Comparison of ENCODE assay signal across 8 mouse cellular contexts in the genomic region with DNA sequence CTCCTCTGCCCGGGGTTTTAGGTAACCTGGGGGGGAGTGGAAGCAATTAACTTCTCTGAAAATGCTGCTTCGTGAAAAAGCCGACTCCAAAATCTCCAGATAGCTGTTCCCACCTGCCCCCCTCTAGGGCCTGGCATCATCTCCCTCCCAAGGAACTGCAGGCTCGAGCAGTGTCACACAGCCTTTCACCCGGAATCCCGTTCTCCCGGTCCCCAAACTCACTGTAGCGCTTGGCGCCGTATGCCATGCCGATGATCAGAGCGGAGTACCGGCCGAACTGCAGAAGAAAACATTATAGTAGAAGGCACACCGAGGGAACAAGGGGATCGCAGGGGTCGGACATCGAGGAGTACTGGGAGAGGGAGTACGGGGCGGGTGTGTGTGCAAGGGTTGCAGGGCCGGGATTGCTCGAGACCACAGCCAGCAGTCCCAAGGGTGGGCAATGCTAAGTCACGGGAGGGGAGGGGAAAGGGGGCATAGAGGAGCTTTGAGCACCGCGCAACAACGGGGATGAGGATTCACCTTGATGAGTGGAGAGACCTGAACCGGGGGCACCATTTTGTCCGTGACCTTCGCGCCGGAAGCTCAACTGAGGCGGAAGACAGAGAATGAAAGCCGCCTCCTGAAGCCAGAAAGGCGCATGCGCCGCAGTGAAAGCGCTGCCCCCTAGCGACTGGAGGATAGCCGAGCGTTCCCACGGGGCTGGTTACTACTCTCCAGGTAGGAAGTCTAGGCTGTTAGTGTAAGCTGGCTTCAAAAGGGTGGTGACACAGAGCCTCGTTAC. TPM values are rescaled to one million over a fixed set of nuclear protein-coding genes. Genes with fewer than 3 reads are reported as not detected.
DNase-seq lines count a peak whose midpoint lies in the region; ATAC-seq and TF ChIP-seq lines count a peak whose summit lies in the region.

TSS of gene Atp5k (minus strand) at position 645 of the 784 bp plus-strand sequence.

- peak; percentile 99 for TF ChIP-seq CTCF in heart, adult 2 months (IDR thresholded peaks at IDR 0.05)

- H3K4me1 ChIP-seq in embryonic facial prominence, embryonic 13.5 days = peaks cover 11% of the 10 kb centered on the region
- peaks cover 4% of the 10 kb centered on the region for H3K4me1 ChIP-seq in heart, adult 2 months (ENCODE audit: control insufficient read depth, insufficient read depth, low read length)
- peaks cover 15% of the 10 kb centered on the region for H3K4me1 ChIP-seq in limb, embryonic 13.5 days
- H3K4me1 ChIP-seq in midbrain, embryonic 16.5 days (ENCODE audit: control insufficient read depth, insufficient read depth, low read length) = peaks cover 9% of the 10 kb centered on the region

- peak; percentile 65; the same call in 1 of the 2 replicates for TF ChIP-seq EP300 in heart, adult 2 months (IDR thresholded peaks at IDR 0.05; ENCODE audit: insufficient read depth, low read depth, low read length)

- peak; percentile 94 for TF ChIP-seq POLR2A in heart, adult 2 months (IDR thresholded peaks at IDR 0.05; ENCODE audit: insufficient read depth, low read depth, low read length)

- no peaks in the 10 kb centered on the region; the same call in 1 of the 2 replicates for H3K27me3 ChIP-seq in embryonic facial prominence, embryonic 13.5 days
- H3K27me3 ChIP-seq in heart, adult 2 months (ENCODE audit: control insufficient read depth, insufficient read depth, low read length) = no peaks in the 10 kb centered on the region
- peaks cover 11% of the 10 kb centered on the region; the same call in 1 of the 2 replicates for H3K27me3 ChIP-seq in limb, embryonic 13.5 days
- H3K27me3 ChIP-seq in midbrain, embryonic 16.5 days (ENCODE audit: control insufficient read depth, insufficient read depth, low read depth, low read length) = peaks cover 5% of the 10 kb centered on the region; the same call in 1 of the 2 replicates

- peak; percentile 86 for DNase-seq in 3134 (ENCODE audit: extremely low read depth, insufficient read length, low spot score)
- peak; percentile 94 for DNase-seq in adrenal gland, postnatal 36 days
- DNase-seq in heart, adult 2 months = peak; percentile 92
- peak; percentile 94 to 97 for DNase-seq in kidney, adult 8-10 months
- peak; percentile 91 to 96 for DNase-seq in spleen, postnatal 10 days (ENCODE audit: low spot score in 2 of 2)

- no peak within 1 kb of the TSS for H3K27ac ChIP-seq in embryonic facial prominence, embryonic 13.5 days
- peak within 1 kb of the TSS; percentile 88 for H3K27ac ChIP-seq in heart, adult 2 months
- no peak within 1 kb of the TSS; the same call in 1 of the 2 replicates for H3K27ac ChIP-seq in limb, embryonic 13.5 days
- no peak within 1 kb of the TSS for H3K27ac ChIP-seq in midbrain, embryonic 16.5 days (ENCODE audit: low read length)

- H3K9ac ChIP-seq in embryonic facial prominence, embryonic 13.5 days = peak within 1 kb of the TSS; percentile 92
- H3K9ac ChIP-seq in heart, adult 2 months (ENCODE audit: low read depth, low read length) = peak within 1 kb of the TSS; percentile 85
- peak within 1 kb of the TSS; percentile 94 for H3K9ac ChIP-seq in limb, embryonic 13.5 days
- H3K9ac ChIP-seq in midbrain, embryonic 16.5 days (ENCODE audit: low read depth, low read length) = peak within 1 kb of the TSS; percentile 87

- WGBS in embryonic facial prominence, embryonic 13.5 days = 1% methylated on average over 42 of the region's 42 CpGs
- 1% methylated on average over 42 of the region's 42 CpGs for WGBS in heart, adult 2 months
- WGBS in limb, embryonic 13.5 days = under 1% methylated on average over 42 of the region's 42 CpGs
- WGBS in midbrain, embryonic 16.5 days = under 1% methylated on average over 42 of the region's 42 CpGs

- H3K4me3 ChIP-seq in embryonic facial prominence, embryonic 13.5 days = peak within 1 kb of the TSS; percentile 88
- H3K4me3 ChIP-seq in heart, adult 2 months = peak within 1 kb of the TSS; percentile 77
- peak within 1 kb of the TSS; percentile 94 for H3K4me3 ChIP-seq in limb, embryonic 13.5 days
- peak within 1 kb of the TSS; percentile 80 for H3K4me3 ChIP-seq in midbrain, embryonic 16.5 days (ENCODE audit: low read depth, low read length)

- no peaks in the 10 kb centered on the region for H3K9me3 ChIP-seq in embryonic facial prominence, embryonic 13.5 days
- no peaks in the 10 kb centered on the region for H3K9me3 ChIP-seq in limb, embryonic 13.5 days
- no peaks in the 10 kb centered on the region for H3K9me3 ChIP-seq in midbrain, embryonic 16.5 days (replicated peaks; ENCODE audit: control insufficient read depth, low read length, poor library complexity, severe bottlenecking)

- peak within 1 kb of the TSS; percentile 86 for H3K4me2 ChIP-seq in embryonic facial prominence, embryonic 13.5 days
- H3K4me2 ChIP-seq in limb, embryonic 13.5 days (replicated peaks) = peak within 1 kb of the TSS; percentile 77
- peak within 1 kb of the TSS; percentile 95 for H3K4me2 ChIP-seq in midbrain, embryonic 16.5 days (ENCODE audit: low read length)

- intact Hi-C loops in heart, adult 2 months (cut with DNase I) = loop anchor here (1.0 to 5.0 kb wide), 4 partner anchors 15 to 227 kb away; partner anchors contain the start of genes Gak, Idua, Pcgf3 and Tmem175

- no peaks in the 10 kb centered on the region for H3K79me2 ChIP-seq in heart, adult 2 months (replicated peaks; ENCODE audit: control insufficient read depth, insufficient read depth, low read length)

- peak; percentile 81 for ATAC-seq in embryonic facial prominence, embryonic 13.5 days (ENCODE audit: insufficient number of reproducible peaks, insufficient read depth, low FRiP score, low TSS enrichment, low read depth)
- ATAC-seq in limb, embryonic 13.5 days (ENCODE audit: low FRiP score, low read depth) = peak; percentile 70
- ATAC-seq in midbrain, embryonic 16.5 days = peak; percentile 93

- peaks cover 29% of the 10 kb centered on the region for H3K36me3 ChIP-seq in embryonic facial prominence, embryonic 13.5 days
- H3K36me3 ChIP-seq in heart, adult 2 months (ENCODE audit: control insufficient read depth, insufficient read depth, low read length) = no peaks in the 10 kb centered on the region; the same call in 1 of the 2 replicates
- H3K36me3 ChIP-seq in limb, embryonic 13.5 days = peaks cover 33% of the 10 kb centered on the region
- peaks cover 11% of the 10 kb centered on the region; the same call in 1 of the 2 replicates for H3K36me3 ChIP-seq in midbrain, embryonic 16.5 days (ENCODE audit: control insufficient read depth, insufficient read depth, low read length)

RNA-seq across cellular contexts. Expression of gene Atp5k, which starts in this region (rescaled TPM):
- total RNA-seq in adrenal gland, postnatal 36 days (2021) = 100 to 1,000 TPM; 374 to 446 TPM
- 451 and 456 TPM in 2 replicates for polyA plus RNA-seq in embryonic facial prominence, embryonic 13.5 days (2015; fragmentation: Nextera tagmentation; extraction: Ambion mirVana)
- 1,000 to 10,000 TPM in 1 of 2 experiments, 100 to 1,000 TPM in 1; 914 to 1,090 TPM for total RNA-seq in heart, adult 2 months (2021)
- polyA plus RNA-seq in heart, adult 2 months (2012; rRNA removed) = 320 TPM in 2 replicates
- 399 and 403 TPM in 2 replicates for polyA plus RNA-seq in limb, embryonic 13.5 days (2015; fragmentation: Nextera tagmentation; extraction: Ambion mirVana)
- polyA plus RNA-seq in midbrain, embryonic 16.5 days (2015; fragmentation: Nextera tagmentation; extraction: Ambion mirVana) = 350 and 353 TPM in 2 replicates
